Comparison of ENCODE assay signal across 8 mouse cellular contexts in genomic region chr7:112678418-112679170, GRCm38 (mm10). TPM values are rescaled to one million over a fixed set of nuclear protein-coding genes. Genes with fewer than 3 reads are reported as not detected.
DNase-seq lines count a peak whose midpoint lies in the region; ATAC-seq and TF ChIP-seq lines count a peak whose summit lies in the region.

No protein-coding gene starts in this region.

- H3K4me1 ChIP-seq in bone marrow, adult 2 months (ENCODE audit: control insufficient read depth, insufficient read depth, low read length), result no peaks in the 10 kb centered on the region
- H3K4me1 ChIP-seq in forebrain, embryonic 10.5 days, result peaks cover 40% of the 10 kb centered on the region
- H3K4me1 ChIP-seq in heart, embryonic 16.5 days (ENCODE audit: control insufficient read depth, insufficient read depth, low read length), result peaks cover 19% of the 10 kb centered on the region
- peaks cover 25% of the 10 kb centered on the region for H3K4me1 ChIP-seq in lung, embryonic 15.5 days

- no peaks in the 10 kb centered on the region for H3K36me3 ChIP-seq in forebrain, embryonic 10.5 days (replicated peaks)
- H3K36me3 ChIP-seq in heart, embryonic 16.5 days (ENCODE audit: control insufficient read depth, insufficient read depth), result peaks cover 3% of the 10 kb centered on the region; the same call in 1 of the 2 replicates
- H3K36me3 ChIP-seq in lung, embryonic 15.5 days, result no peaks in the 10 kb centered on the region

- no peak for TF ChIP-seq CTCF in bone marrow, adult 2 months (IDR thresholded peaks at IDR 0.05; ENCODE audit: control insufficient read depth, insufficient read depth, low read length)

- H3K9me3 ChIP-seq in forebrain, embryonic 10.5 days, result no peaks in the 10 kb centered on the region; the same call in 1 of the 2 replicates
- peaks cover 5% of the 10 kb centered on the region for H3K9me3 ChIP-seq in heart, embryonic 16.5 days (replicated peaks; ENCODE audit: control insufficient read depth, low read length)
- H3K9me3 ChIP-seq in lung, embryonic 15.5 days, result no peaks in the 10 kb centered on the region

- peak overlapping the region; percentile 98 for H3K9ac ChIP-seq in heart, embryonic 16.5 days (ENCODE audit: low read length)
- peak overlapping the region; percentile 63 for H3K9ac ChIP-seq in lung, embryonic 15.5 days

- peak; percentile 41 for ATAC-seq in heart, embryonic 16.5 days (replicated peaks; ENCODE audit: extremely low read depth, insufficient read depth, low FRiP score)
- ATAC-seq in lung, embryonic 15.5 days (ENCODE audit: borderline replicate concordance, extremely low read depth, low FRiP score, low TSS enrichment), result peak; percentile 68

- H3K27ac ChIP-seq in bone marrow, adult 2 months (ENCODE audit: control insufficient read depth, insufficient read depth, low read depth, low read length, poor library complexity), result no peak overlapping the region; the same call in 1 of the 2 replicates
- peak overlapping the region; percentile 98 for H3K27ac ChIP-seq in forebrain, embryonic 10.5 days
- H3K27ac ChIP-seq in heart, embryonic 16.5 days (ENCODE audit: low read length), result peak overlapping the region; percentile 95
- peak overlapping the region; percentile 99 for H3K27ac ChIP-seq in lung, embryonic 15.5 days

- 4% methylated on average over 44 of the region's 44 CpGs for WGBS in bone marrow, adult 2 months
- WGBS in forebrain, embryonic 10.5 days, result under 1% methylated on average over 44 of the region's 44 CpGs
- WGBS in heart, embryonic 16.5 days, result under 1% methylated on average over 43 of the region's 44 CpGs
- under 1% methylated on average over 44 of the region's 44 CpGs for WGBS in lung, embryonic 15.5 days

- peak overlapping the region; percentile 14 for H3K4me3 ChIP-seq in bone marrow, adult 2 months (replicated peaks; ENCODE audit: control insufficient read depth, low read depth, low read length)
- H3K4me3 ChIP-seq in forebrain, embryonic 10.5 days, result peak overlapping the region; percentile 93
- H3K4me3 ChIP-seq in heart, embryonic 16.5 days (ENCODE audit: low read length), result peak overlapping the region; percentile 77
- peak overlapping the region; percentile 81 for H3K4me3 ChIP-seq in lung, embryonic 15.5 days

- peaks cover 19% of the 10 kb centered on the region for H3K27me3 ChIP-seq in forebrain, embryonic 10.5 days (ENCODE audit: poor library complexity, severe bottlenecking)
- H3K27me3 ChIP-seq in heart, embryonic 16.5 days (ENCODE audit: control insufficient read depth, insufficient read depth, low read length), result no peaks in the 10 kb centered on the region
- no peaks in the 10 kb centered on the region for H3K27me3 ChIP-seq in lung, embryonic 15.5 days

- peak overlapping the region; percentile 89 for H3K4me2 ChIP-seq in heart, embryonic 16.5 days (ENCODE audit: low read depth, low read length)
- H3K4me2 ChIP-seq in lung, embryonic 15.5 days, result peak overlapping the region; percentile 79

- no peak for TF ChIP-seq POLR2A in bone marrow, adult 2 months (IDR thresholded peaks at IDR 0.05; ENCODE audit: borderline replicate concordance, control insufficient read depth, low read depth, low read length)

- peak; percentile 81 for DNase-seq in ES-CJ7 (ENCODE audit: low read depth, low spot score)
- peak; percentile 64 for DNase-seq in forebrain, embryonic 10.5 days (ENCODE audit: extremely low spot score, low spot score)
- peak; percentile 84 for DNase-seq in kidney, postnatal 10 days
- peak; percentile 67 for DNase-seq in ovary, postnatal 36 days (ENCODE audit: low spot score)
- no peak for DNase-seq in c-Kit-positive CD71-positive TER-119-positive erythroid progenitor cells, embryonic 14.5 days (ENCODE audit: low spot score)

RNA-seq across cellular contexts. Expression of gene Tead1, which starts 0.5 kb away (rescaled TPM):
- polyA plus RNA-seq in bone marrow, adult 2 months (2011; ENCODE audit: insufficient read depth, insufficient read length, low replicate concordance, missing spikeins), result 1.4 and 3.0 TPM in 2 replicates
- polyA plus RNA-seq in forebrain, embryonic 10.5 days (2016; fragmentation: Nextera tagmentation; extraction: Ambion mirVana), result 18.1 and 18.4 TPM in 2 replicates
- polyA plus RNA-seq in heart, embryonic 16.5 days (2015; fragmentation: Nextera tagmentation; extraction: Ambion mirVana), result 19.4 and 24.8 TPM in 2 replicates
- 23.1 and 30.0 TPM in 2 replicates for polyA plus RNA-seq in lung, embryonic 15.5 days (2015; fragmentation: Nextera tagmentation; extraction: Ambion mirVana)

Comparison
In these comparisons a context has a peak if more than half of its experiments do, and no peak if none do; other contexts are left out.
1. H3K4me3 ChIP-seq: peak in every context shown above with its lines; median percentile 93 in forebrain, embryonic 10.5 days; 81 in lung, embryonic 15.5 days; 77 in heart, embryonic 16.5 days; 14 in bone marrow, adult 2 months.